Mouse (Mus musculus) forebrain, embryonic 10.5 days (tissue): ENCODE data around the gene Satb2. TPM values are rescaled to one million over a fixed set of nuclear protein-coding genes. Genes with fewer than 3 reads are reported as not detected.
"Not testable (repeated sequence)": the region's sequence is repeated elsewhere in the genome, so short reads cannot be mapped to it uniquely, and the experiment has no call there.

Source experiments
- DNase-seq: peaks from one replicate; pipeline ENCODE4 v3.0.0-alpha.2; 2017; ENCODE audit warnings: low spot score; ENCODE audit errors: extremely low spot score
- H3K27ac ChIP-seq: fragments of 300-500 bp; sonication (generic); 2 replicates; pipeline ENCODE4 v1.5.1; 2016; ENCODE audit warnings: mild to moderate bottlenecking
- H3K27me3 ChIP-seq: fragments of 300-500 bp; sonication (generic); 2 replicates; pipeline ENCODE4 v1.6.1; 2016; ENCODE audit warnings: mild to moderate bottlenecking; ENCODE audit not compliant: poor library complexity, severe bottlenecking
- H3K36me3 ChIP-seq: fragments of 300-500 bp; sonication (generic); replicated peaks from 2 replicates; pipeline ENCODE4 v1.6.1; 2016; ENCODE audit warnings: mild to moderate bottlenecking, moderate library complexity
- H3K4me1 ChIP-seq: fragments of 300-500 bp; sonication (generic); 2 replicates; pipeline ENCODE4 v1.6.1; 2016
- H3K4me3 ChIP-seq: fragments of 300-500 bp; sonication (generic); 2 replicates; pipeline ENCODE4 v1.5.1; 2016; ENCODE audit warnings: mild to moderate bottlenecking, moderate library complexity
- H3K9me3 ChIP-seq: fragments of 300-500 bp; sonication (generic); 2 replicates; pipeline ENCODE4 v1.6.1; 2016; ENCODE audit warnings: mild to moderate bottlenecking, moderate library complexity
- WGBS: fragments of 180-500 bp; shearing (Covaris S2); methylation state at CpG from one replicate; pipeline ENCODE4 v1.1.7; 2016; 5-methylcytosine and 5-hydroxymethylcytosine counted together
- microRNA-seq: library from miRNA; unstranded; fragments of <30 nt; microRNA quantifications from one replicate; pipeline ENCODE4, GENCODE M21; 2017
- polyA plus RNA-seq: library from polyadenylated mRNA; unstranded; fragments of >200 nt; fragmentation: Nextera tagmentation; extraction: Ambion mirVana; gene quantifications from 2 replicates; pipeline ENCODE4 v1.2.1, GENCODE M21; 2016

Gene Satb2
- polyA plus RNA-seq, 1 experiment from 2014 or later = 1.4 TPM

DNA sequence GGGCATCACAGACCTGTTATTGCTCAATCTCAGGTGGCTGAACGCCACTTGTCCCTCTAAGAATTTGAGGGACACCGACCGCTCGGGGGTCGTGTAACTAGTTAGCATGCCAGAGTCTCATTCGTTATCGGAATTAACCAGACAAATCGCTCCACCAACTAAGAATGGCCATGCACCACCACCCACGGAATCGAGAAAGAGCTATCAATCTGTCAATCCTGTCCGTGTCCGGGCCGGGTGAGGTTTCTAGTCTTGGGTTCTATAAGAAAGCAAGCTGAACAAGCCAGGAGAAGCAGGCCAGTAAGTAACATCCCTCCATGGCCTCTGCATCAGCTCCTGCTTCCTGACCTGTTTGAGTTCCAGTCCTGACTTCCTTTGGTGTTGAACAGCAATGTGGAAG is 196.3 kb downstream of the Satb2 start:
- not testable (repeated sequence) for H3K9me3 ChIP-seq, H3K27me3 ChIP-seq, H3K27ac ChIP-seq, H3K36me3 ChIP-seq, DNase-seq, H3K4me3 ChIP-seq, H3K4me1 ChIP-seq
- WGBS = 90% methylated on average over 13 of the region's 13 CpGs

DNA sequence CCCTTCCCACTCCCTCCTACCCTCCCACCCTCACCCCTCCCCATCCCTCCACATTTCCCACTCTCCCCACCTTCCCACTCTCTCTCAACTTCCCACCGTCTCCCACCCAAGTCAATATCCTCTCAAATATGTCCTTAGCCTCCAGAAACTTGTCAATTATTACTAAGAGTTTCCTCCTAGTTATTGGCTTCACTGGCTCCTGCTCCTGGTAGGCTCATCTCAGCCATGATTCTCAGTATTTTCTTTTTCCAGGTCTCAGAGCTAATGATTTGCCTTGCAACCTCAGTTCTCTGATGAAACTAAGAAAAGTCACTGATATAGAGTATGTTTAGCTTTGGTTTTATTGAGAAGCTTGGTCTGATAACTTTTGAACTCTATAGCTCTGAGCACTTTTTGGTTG is 214.2 kb downstream of the Satb2 start:
- Histone ChIP-seq H3K36me3 (no peaks in the 10 kb centered on the region), H3K9me3 (no peaks in the 10 kb centered on the region), H3K27me3 (no peaks in the 10 kb centered on the region), H3K4me3 (no peak overlapping the region), H3K27ac (no peak overlapping the region), H3K4me1 (no peaks in the 10 kb centered on the region)
- DNase-seq = no peak
- WGBS = 92% methylated on average over 1 of the region's 1 CpGs

DNA sequence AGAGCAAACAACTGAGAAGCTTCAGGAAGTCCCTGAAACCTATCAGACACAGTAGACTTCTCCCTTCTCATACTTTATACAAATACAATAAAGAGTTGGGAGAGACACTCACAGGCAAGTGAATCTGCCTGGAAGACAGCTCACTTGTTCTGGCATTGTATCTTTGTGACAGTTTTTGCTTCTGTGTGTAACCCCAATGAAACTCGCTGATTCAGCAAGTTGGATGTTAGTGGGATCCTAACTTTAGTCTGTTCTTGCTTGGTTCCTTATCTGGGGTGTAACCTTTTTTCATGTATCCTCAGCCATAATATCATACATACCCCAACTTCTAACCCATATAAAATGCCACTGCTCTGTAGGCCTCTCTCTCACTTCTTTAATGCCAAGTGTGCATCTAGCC is 216.9 kb downstream of the Satb2 start:
- 94% methylated on average over 1 of the region's 1 CpGs for WGBS
- no peak overlapping the region for H3K27ac ChIP-seq
- H3K4me3 ChIP-seq = no peak overlapping the region
- no peaks in the 10 kb centered on the region for H3K27me3 ChIP-seq
- H3K4me1 ChIP-seq = no peaks in the 10 kb centered on the region
- no peak for DNase-seq
- H3K36me3 ChIP-seq = no peaks in the 10 kb centered on the region
- no peaks in the 10 kb centered on the region for H3K9me3 ChIP-seq

DNA sequence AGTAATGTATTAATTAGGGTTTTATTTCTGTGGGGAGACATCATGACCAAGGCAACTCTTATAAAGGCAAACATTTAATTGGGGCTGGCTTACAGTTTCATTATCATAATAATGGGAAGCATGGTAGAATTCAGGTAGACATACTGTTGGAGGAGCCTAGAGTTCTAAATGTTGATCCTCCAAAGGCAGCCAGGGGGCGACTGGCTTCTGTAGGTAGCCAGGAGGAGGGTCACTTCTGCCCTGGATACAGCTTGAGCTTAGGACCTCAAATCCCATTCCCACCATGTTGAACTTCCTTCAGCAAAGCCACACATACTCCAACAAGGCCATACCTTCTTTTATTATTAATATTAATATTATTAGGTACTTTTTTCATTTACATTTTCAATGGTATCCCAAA is 225.2 kb downstream of the Satb2 start:
- Histone ChIP-seq H3K36me3 (no peaks in the 10 kb centered on the region), H3K4me3 (no peak overlapping the region), H3K27ac (no peak overlapping the region), H3K4me1 (no peaks in the 10 kb centered on the region), H3K9me3 (no peaks in the 10 kb centered on the region), H3K27me3 (no peaks in the 10 kb centered on the region)
- DNase-seq = no peak
- 45% methylated on average over 1 of the region's 1 CpGs for WGBS

DNA sequence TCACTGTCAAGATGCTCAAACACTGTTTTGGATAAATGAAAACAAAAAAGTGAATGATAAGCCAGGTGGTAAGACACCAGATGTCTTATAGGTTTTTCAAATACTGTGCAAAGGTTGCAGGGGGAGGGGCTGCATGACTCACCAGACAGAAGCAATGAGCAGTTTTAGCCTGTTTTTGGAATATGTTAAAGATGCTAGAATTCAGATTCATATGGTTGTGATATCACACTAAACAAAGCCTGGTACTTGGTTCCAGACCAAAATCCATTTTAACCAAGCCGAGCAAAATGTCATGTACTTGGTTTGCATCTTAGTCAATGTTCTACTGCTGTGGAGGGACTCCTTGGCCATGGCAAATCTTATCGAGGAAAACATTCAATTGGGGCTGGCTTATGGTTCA is 227.8 kb downstream of the Satb2 start:
- no peak overlapping the region for H3K4me3 ChIP-seq
- H3K4me1 ChIP-seq = no peaks in the 10 kb centered on the region
- H3K9me3 ChIP-seq = no peaks in the 10 kb centered on the region
- H3K27ac ChIP-seq = no peak overlapping the region
- H3K27me3 ChIP-seq = no peaks in the 10 kb centered on the region
- H3K36me3 ChIP-seq = no peaks in the 10 kb centered on the region
- 89% methylated on average over 2 of the region's 2 CpGs for WGBS
- DNase-seq = no peak

DNA sequence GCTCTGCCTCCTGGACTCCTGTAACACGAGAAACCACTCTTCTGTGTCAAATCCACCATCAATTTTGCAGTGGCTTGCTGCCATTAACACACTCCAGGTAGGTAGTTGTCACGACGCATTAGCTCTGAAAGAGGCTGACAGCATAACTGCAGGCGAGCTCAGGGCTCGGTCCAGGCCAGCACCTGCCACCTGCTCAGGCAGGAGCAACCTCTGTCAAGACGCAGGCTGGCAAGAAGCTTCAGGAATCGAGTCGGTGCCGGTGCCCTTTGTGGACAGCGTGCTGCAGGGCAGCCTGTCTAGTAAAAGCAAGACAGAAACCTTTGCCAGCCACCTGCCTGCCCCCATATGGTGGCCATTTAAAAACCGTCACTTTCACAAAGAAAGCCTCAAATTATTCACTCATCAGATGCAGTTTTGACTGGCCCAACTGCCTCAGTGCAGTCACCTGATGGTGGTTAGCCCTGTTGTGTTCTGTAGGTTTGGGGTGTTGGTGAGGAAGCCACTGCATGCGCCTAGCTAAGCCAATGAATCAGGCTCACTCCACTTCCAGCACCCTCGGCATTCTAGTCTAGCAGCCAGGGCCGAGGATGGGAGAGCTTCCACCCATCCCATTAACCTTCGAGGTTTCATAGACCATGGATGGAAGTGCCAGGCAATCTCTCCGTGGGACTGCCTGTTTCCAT is 228.7 kb downstream of the Satb2 start:
- DNase-seq = no peak
- Histone ChIP-seq H3K27ac (no peak overlapping the region), H3K9me3 (no peaks in the 10 kb centered on the region), H3K4me3 (no peak overlapping the region), H3K4me1 (no peaks in the 10 kb centered on the region), H3K36me3 (no peaks in the 10 kb centered on the region), H3K27me3 (no peaks in the 10 kb centered on the region)
- 91% methylated on average over 16 of the region's 16 CpGs for WGBS

DNA sequence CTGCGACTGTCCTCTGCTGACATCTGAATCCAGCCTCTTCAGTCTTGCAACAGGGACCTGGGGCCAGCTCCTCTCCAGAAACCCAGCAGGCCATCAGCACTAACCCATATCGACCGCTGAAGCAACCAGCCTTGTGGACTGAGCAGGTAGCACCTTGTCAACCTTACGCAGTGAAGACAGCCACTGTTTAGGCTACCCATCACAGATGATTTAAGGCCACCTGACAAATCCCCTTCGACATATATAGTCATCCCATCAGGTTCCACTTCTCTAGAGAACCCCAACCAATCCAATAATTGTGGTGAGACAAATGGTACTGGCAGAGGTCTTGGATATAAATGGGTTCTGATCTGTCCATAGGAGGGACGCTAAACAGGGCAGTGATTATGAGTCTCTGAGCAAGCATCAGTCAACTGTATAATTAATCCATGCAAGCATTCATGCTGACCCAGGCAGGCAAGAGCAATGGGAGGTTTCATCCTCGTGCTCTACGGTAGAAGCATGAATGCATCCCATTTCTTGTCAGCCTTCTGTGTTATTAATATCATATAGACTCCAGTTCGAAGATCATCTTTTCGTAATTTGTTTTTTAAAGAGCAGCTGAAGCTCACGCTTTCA is 229.5 kb downstream of the Satb2 start:
- H3K36me3 ChIP-seq = no peaks in the 10 kb centered on the region
- no peak overlapping the region for H3K4me3 ChIP-seq
- 89% methylated on average over 11 of the region's 11 CpGs for WGBS
- H3K27ac ChIP-seq = no peak overlapping the region
- H3K4me1 ChIP-seq = no peaks in the 10 kb centered on the region
- H3K27me3 ChIP-seq = no peaks in the 10 kb centered on the region
- no peaks in the 10 kb centered on the region for H3K9me3 ChIP-seq
- no peak for DNase-seq

Small RNA genes lying within 50 kb of the gene (microRNA-seq; reads per million reads assigned to microRNA genes)
- gene Gm23943 = not detected
